Mouse (Mus musculus) embryonic fibroblast, embryonic 13.5 days (primary cell): Measurements from ENCODE around the gene Slc25a31.
A peak's percentile ranks its signal among the peaks of the same experiment; 100 is the strongest.

Experiments
- CTCF ChIP-seq: IDR thresholded peaks from 2 replicates; pipeline ENCODE4 v1.5.1; 2011; ENCODE audit warnings: mild to moderate bottlenecking, control low read depth, low read length, moderate library complexity, borderline replicate concordance; ENCODE audit not compliant: insufficient read depth
- POLR2A ChIP-seq: IDR thresholded peaks from 2 replicates; pipeline ENCODE4 v1.6.1; 2011; ENCODE audit warnings: low read depth, mild to moderate bottlenecking, control low read depth, low read length, moderate library complexity

DNA sequence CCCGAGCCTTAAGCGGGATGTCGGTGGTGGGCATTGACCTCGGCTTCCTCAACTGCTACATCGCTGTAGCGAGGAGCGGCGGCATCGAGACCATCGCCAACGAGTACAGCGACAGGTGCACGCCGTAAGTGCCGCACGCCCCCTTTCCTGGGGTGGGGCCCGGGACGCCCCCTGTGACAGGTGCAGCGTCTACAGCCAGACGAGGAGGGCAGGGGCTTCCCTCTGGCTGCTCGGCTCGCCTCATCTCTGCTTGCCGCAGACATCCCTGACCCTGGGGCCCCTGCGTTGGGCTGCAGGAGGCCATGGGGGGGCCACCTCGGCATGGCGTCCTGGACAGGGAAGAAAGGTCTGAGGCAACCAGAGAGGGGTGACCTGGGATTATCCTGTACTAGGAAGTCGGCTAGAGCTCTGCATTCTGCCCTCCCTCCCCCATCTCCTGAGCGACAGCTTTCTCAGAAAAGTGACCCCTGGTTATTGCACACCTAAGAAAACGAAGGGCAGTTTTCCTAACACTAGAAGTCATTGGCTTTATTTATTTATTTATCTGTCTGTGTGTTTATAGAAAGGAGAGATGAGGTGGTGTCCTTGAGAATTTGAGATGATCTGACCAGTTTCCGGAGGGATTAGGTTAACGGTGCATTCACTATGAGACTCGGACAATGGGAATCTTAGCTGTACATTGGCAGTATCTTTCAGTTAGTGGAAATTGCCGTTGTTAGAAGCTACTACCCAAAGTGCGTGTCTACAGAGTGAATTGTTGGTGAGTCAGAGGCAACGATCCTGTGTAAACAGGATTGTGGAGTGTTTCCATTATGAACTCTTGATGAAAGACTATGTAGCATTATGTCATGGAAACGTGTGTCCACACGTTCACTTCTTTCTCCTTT, 37.2 kb downstream of the Slc25a31 start:
- no peak for TF ChIP-seq CTCF
- peak; percentile 21; the same call in 1 of the 2 replicates for TF ChIP-seq POLR2A
